Mouse (Mus musculus): ENCODE measurements around the gene Nhlrc2. TPM values are rescaled to one million over a fixed set of nuclear protein-coding genes. Genes with fewer than 3 reads are reported as not detected.

Nhlrc2 gene
- total and polyA plus RNA-seq, 3 experiments = 9.9 to 18.3 (median 12.6) TPM

GRCm38 (mm10) chr19:56588205-56588626 lies 40.2 kb downstream of the Nhlrc2 start:
- Histone ChIP-seq H3K79me2 (replicated peaks; ENCODE audit: control insufficient read depth, extremely low read depth, insufficient read depth, poor library complexity, severe bottlenecking) (no peaks in the 10 kb centered on the region), H3K9ac (ENCODE audit: insufficient read depth, low read depth) (no peak overlapping the region), H3K27me3 (replicated peaks) (no peaks in the 10 kb centered on the region), H3K9me3 (replicated peaks; ENCODE audit: low read length) (no peaks in the 10 kb centered on the region), H3K36me3 (replicated peaks in 1 of 2; ENCODE audit: control insufficient read depth in 1 of 2, insufficient read depth in 1 of 2, low read length in 1 of 2) (peaks cover 52 to 87% of the 10 kb centered on the region in 2 experiments), H3K4me1 (ENCODE audit: control insufficient read depth in 1 of 2, insufficient read depth in 2 of 2) (peaks cover 6 to 38% of the 10 kb centered on the region in 2 experiments), H3K27ac (ENCODE audit: insufficient read depth, low read depth) (peak overlapping the region; percentile 72), H3K4me3 (replicated peaks in 1 of 3; ENCODE audit: low read depth in 2 of 3, low read length in 2 of 3, poor library complexity in 1 of 3) (no peak overlapping the region), H3K4me2 (ENCODE audit: insufficient read depth, low read depth, poor library complexity, severe bottlenecking) (no peak overlapping the region)
- peak; percentile 62 for DNase-seq (ENCODE audit: extremely low read depth)
- in situ Hi-C loops (cut with MboI; ENCODE audit: low pct_ligation_motif_present, low pct_unique_long_range_greater_than_20kb, low sequenced_read_pairs) (no loop called here), dilution Hi-C loops (cut with MboI; ENCODE audit: extremely low pct_ligation_motif_present, extremely low pct_unique_long_range_greater_than_20kb, low sequenced_read_pairs) (no loop called here)
- TF ChIP-seq ZC3H11A (IDR thresholded peaks at IDR 0.05; ENCODE audit: low read depth, low read length) = no peak
- TF ChIP-seq ETS1 (conservative IDR thresholded peaks at IDR 0.05; ENCODE audit: low read depth, low read length) = peak; percentile 43

- no peak for DNase-seq (ENCODE audit: extremely low read depth)
- H3K9ac ChIP-seq (ENCODE audit: insufficient read depth, low read depth) = no peak overlapping the region
- no peak overlapping the region for H3K4me2 ChIP-seq (ENCODE audit: insufficient read depth, low read depth, poor library complexity, severe bottlenecking)
- in situ Hi-C loops (cut with MboI; ENCODE audit: low pct_ligation_motif_present, low pct_unique_long_range_greater_than_20kb, low sequenced_read_pairs) (no loop called here), dilution Hi-C loops (cut with MboI; ENCODE audit: extremely low pct_ligation_motif_present, extremely low pct_unique_long_range_greater_than_20kb, low sequenced_read_pairs) (no loop called here)
- H3K27ac ChIP-seq (ENCODE audit: insufficient read depth, low read depth) = no peak overlapping the region
- H3K79me2 ChIP-seq (replicated peaks; ENCODE audit: control insufficient read depth, extremely low read depth, insufficient read depth, poor library complexity, severe bottlenecking) = no peaks in the 10 kb centered on the region
- no peaks in the 10 kb centered on the region for H3K27me3 ChIP-seq (replicated peaks)
- TF ChIP-seq KAT2A (IDR thresholded peaks at IDR 0.05; ENCODE audit: insufficient replicate concordance, low read length) = no peak
- no peak for TF ChIP-seq MAFK (IDR thresholded peaks at IDR 0.05; ENCODE audit: insufficient replicate concordance, low read length)
- no peak for TF ChIP-seq CTCF (conservative IDR thresholded peaks at IDR 0.05 in 1 of 2, IDR thresholded peaks at IDR 0.05 in 1 of 2; ENCODE audit: low read depth in 2 of 2, low read length in 2 of 2)
- no peak for TF ChIP-seq ZC3H11A (IDR thresholded peaks at IDR 0.05; ENCODE audit: low read depth, low read length)
- no peak for TF ChIP-seq MXI1 (IDR thresholded peaks at IDR 0.05; ENCODE audit: low read depth, low read length)
- H3K9me3 ChIP-seq (replicated peaks; ENCODE audit: low read length) = no peaks in the 10 kb centered on the region
- H3K4me1 ChIP-seq (ENCODE audit: control insufficient read depth in 1 of 2, insufficient read depth in 2 of 2) = peaks cover 6 to 38% of the 10 kb centered on the region in 2 experiments
- peaks cover 50 to 86% of the 10 kb centered on the region in 2 experiments for H3K36me3 ChIP-seq (replicated peaks in 1 of 2; ENCODE audit: control insufficient read depth in 1 of 2, insufficient read depth in 1 of 2, low read length in 1 of 2)
- H3K4me3 ChIP-seq (replicated peaks in 1 of 3; ENCODE audit: low read depth in 2 of 3, low read length in 2 of 3, poor library complexity in 1 of 3) = no peak overlapping the region
Observed at GRCm38 (mm10) chr19:56589008-56589407, 40.9 kb downstream of the Nhlrc2 start.

- Histone ChIP-seq H3K9me3 (replicated peaks; ENCODE audit: low read length) (no peaks in the 10 kb centered on the region), H3K4me1 (ENCODE audit: control insufficient read depth in 1 of 2, insufficient read depth in 2 of 2) (peaks cover 6 to 38% of the 10 kb centered on the region in 2 experiments), H3K27ac (ENCODE audit: insufficient read depth, low read depth) (no peak overlapping the region), H3K27me3 (replicated peaks) (no peaks in the 10 kb centered on the region), H3K79me2 (replicated peaks; ENCODE audit: control insufficient read depth, extremely low read depth, insufficient read depth, poor library complexity, severe bottlenecking) (no peaks in the 10 kb centered on the region), H3K4me2 (ENCODE audit: insufficient read depth, low read depth, poor library complexity, severe bottlenecking) (no peak overlapping the region), H3K36me3 (replicated peaks in 1 of 2; ENCODE audit: control insufficient read depth in 1 of 2, insufficient read depth in 1 of 2, low read length in 1 of 2) (peaks cover 48 to 86% of the 10 kb centered on the region in 2 experiments), H3K4me3 (replicated peaks in 1 of 3; ENCODE audit: low read depth in 2 of 3, low read length in 2 of 3, poor library complexity in 1 of 3) (no peak overlapping the region), H3K9ac (ENCODE audit: insufficient read depth, low read depth) (no peak overlapping the region)
- TF ChIP-seq EP300 (IDR thresholded peaks at IDR 0.05; ENCODE audit: low read length) (no peak), UBTF (IDR thresholded peaks at IDR 0.05; ENCODE audit: low read depth, low read length) (no peak), ZC3H11A (IDR thresholded peaks at IDR 0.05; ENCODE audit: low read depth, low read length) (no peak), RCOR1 (conservative IDR thresholded peaks at IDR 0.05; ENCODE audit: low read depth, low read length) (no peak), HCFC1 (IDR thresholded peaks at IDR 0.05; ENCODE audit: low read depth, low read length) (no peak), ZKSCAN1 (IDR thresholded peaks at IDR 0.05; ENCODE audit: borderline replicate concordance, low read depth, low read length) (no peak), IRF4 (IDR thresholded peaks at IDR 0.05; ENCODE audit: low read depth, low read length) (no peak), USF1 (IDR thresholded peaks at IDR 0.05; ENCODE audit: low read depth, low read length) (no peak), SIN3A (IDR thresholded peaks at IDR 0.05; ENCODE audit: low read length) (no peak)
- dilution Hi-C loops (cut with MboI; ENCODE audit: extremely low pct_ligation_motif_present, extremely low pct_unique_long_range_greater_than_20kb, low sequenced_read_pairs) (no loop called here), in situ Hi-C loops (cut with MboI; ENCODE audit: low pct_ligation_motif_present, low pct_unique_long_range_greater_than_20kb, low sequenced_read_pairs) (no loop called here)
- no peak for DNase-seq (ENCODE audit: extremely low read depth)
Observed at GRCm38 (mm10) chr19:56589455-56589854, 41.4 kb downstream of the Nhlrc2 start.
